Mouse (Mus musculus) heart, postnatal 4 days (tissue): ENCODE data around the gene Pank3. TPM values are rescaled to one million over a fixed set of nuclear protein-coding genes. Genes with fewer than 3 reads are reported as not detected.

Experiments
- DNase-seq: peaks from one replicate; pipeline ENCODE4 v3.0.0; 2021
- total RNA-seq, 2 experiments: library from RNA; stranded (reverse); gene quantifications; 2 replicates each; pipeline ENCODE4 v1.2.3; 2021

The Pank3 gene
- total RNA-seq, result 10 to 100 TPM; 31.6 to 32.5 TPM

- peak; percentile 97 for DNase-seq
Observed at GRCm38 (mm10) chr11:35769188-35769745, at the start of gene Pank3. TSS of gene Pank3 (plus strand) at chr11:35769484.

GRCm38 (mm10) chr11:35723876-35724275, 45.4 kb upstream of the Pank3 start:
- DNase-seq, result no peak

GRCm38 (mm10) chr11:35726341-35726846, 42.9 kb upstream of the Pank3 start:
- no peak for DNase-seq

DNA sequence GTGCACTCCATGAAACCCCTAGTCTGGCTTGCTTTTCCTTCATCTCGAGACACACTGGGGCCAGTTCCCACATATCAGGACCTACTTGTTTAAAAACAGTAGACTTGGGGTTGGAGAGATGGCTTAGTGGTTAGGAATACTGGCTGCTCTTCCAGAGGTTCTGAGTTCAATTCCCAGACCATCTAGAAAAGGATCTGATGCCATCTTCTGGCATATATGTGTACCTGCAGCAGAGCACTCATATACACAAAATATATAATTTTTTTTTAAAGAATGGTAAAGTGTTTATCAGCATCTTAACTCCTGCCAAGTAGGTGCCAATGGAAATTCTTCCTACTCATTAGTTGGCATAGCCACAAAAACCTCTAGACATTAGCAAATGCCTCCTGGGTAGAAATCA, 41.1 kb upstream of the Pank3 start:
- no peak for DNase-seq

DNA sequence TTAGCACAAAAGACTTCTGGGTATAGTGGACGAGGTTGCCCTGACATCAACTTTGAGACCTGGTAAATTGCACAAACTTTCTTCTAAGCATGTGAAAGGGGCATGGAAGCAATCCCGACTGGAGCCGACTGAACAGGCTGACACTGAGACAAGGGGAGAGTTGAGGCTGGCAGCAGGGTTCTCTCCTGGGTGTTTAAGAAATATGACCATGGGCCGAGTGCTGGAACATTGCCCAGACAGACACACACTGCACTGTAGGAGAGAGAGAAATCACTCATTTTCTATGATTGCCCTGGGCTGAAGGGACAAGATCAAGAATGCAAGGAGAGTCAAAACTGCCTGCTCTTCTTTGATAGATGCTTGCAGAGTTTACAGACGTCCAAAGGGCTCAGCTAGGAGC, 40.1 kb upstream of the Pank3 start:
- no peak for DNase-seq

DNA sequence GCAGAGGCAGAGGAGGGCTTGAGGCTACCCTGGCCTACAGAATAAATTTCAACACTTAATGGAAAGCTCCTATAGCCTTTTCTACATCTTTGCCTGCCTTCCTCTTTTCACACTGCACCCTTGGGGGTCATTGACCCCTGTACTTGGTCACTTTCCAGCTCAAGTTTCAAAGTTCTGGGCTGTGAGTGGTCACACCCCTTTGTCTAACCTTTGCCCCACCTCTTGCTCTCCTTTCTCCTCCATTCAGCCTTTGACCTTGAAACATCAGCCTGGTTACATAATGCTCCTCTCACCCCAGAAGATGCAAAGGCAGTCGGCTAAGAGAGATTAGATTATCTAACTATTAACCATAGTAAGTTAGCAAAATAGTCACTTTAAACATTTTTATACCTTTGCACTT, 36.9 kb upstream of the Pank3 start:
- DNase-seq, result no peak

DNA sequence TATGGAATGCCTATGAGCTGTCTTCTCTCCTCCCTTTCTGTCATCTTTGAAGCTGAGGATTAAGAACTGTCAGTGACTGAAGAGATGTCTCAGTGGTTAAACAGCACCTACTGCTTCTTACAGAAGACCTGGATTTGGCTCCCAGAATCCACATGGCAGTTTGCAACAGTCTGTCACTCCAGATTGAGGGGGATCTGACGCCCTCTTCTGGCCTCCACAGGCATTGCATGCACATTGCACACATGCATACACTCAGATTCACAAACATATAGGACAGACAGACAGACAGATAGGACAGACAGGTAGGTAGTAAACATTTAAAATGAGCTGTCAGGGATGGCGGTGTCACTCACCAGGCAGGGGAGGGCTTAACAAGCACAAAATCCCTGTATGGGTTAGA, 32.5 kb upstream of the Pank3 start:
- no peak for DNase-seq

- DNase-seq, result no peak
Observed at GRCm38 (mm10) chr11:35737262-35737661, 32.0 kb upstream of the Pank3 start.

GRCm38 (mm10) chr11:35738102-35738501, 31.2 kb upstream of the Pank3 start:
- DNase-seq, result no peak

- no peak for DNase-seq
Observed at GRCm38 (mm10) chr11:35743586-35743985, 25.7 kb upstream of the Pank3 start.

- DNase-seq, result no peak
Observed at GRCm38 (mm10) chr11:35744571-35744970, 24.7 kb upstream of the Pank3 start.

GRCm38 (mm10) chr11:35750578-35750977, 18.7 kb upstream of the Pank3 start:
- peak; percentile 37 for DNase-seq

DNA sequence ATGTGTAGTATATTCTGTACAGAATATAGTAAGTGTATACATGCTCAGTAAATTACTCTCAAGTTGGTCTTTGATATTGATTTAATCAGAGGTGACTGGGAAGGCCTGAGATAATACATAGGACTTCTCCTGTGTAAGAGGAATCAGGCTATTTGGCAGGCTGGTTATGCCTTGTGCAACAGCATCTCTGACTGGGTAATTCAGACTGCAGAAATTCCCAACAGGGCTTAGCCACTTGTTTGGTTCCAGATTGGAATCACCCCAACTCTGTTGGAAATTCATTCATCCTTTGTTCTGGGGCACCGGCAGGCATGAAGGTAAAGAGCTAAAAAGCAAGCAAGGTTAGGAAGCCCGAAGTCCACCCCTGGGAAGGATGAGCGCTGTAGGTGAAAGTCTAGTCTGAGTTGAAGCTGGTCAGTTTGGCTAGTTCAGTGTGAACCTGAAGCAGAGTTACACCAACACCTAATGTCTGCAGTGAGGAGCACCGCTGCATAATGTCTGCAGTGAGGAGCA, 14.3 kb upstream of the Pank3 start:
- no peak for DNase-seq

DNA sequence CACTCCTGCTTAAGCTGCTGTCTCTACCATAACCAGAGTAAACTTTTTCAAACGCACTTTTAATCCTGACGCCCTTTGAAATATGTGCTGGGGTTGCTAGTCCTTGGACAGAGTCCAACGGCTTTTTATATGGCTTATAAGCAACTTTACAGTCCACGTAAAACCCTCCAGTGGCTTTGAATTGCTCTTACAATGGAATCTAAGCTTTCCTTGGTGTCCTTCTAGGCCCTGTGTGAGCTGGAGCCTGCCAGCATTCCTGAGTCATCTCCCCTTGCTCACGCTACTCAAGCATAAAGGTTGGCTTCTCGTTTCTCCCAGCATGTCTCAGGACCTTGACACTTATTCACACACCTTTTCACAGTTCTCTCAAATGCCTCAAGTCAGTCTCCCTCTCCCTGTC, 13.7 kb upstream of the Pank3 start:
- DNase-seq, result no peak

- DNase-seq, result no peak
Observed at GRCm38 (mm10) chr11:35756411-35757303, 12.6 kb upstream of the Pank3 start.

- no peak for DNase-seq
Observed at GRCm38 (mm10) chr11:35760001-35760626, 9.2 kb upstream of the Pank3 start.

GRCm38 (mm10) chr11:35760627-35761003, 8.7 kb upstream of the Pank3 start:
- DNase-seq, result no peak

GRCm38 (mm10) chr11:35766845-35767244, 2.4 kb upstream of the Pank3 start:
- no peak for DNase-seq

DNA sequence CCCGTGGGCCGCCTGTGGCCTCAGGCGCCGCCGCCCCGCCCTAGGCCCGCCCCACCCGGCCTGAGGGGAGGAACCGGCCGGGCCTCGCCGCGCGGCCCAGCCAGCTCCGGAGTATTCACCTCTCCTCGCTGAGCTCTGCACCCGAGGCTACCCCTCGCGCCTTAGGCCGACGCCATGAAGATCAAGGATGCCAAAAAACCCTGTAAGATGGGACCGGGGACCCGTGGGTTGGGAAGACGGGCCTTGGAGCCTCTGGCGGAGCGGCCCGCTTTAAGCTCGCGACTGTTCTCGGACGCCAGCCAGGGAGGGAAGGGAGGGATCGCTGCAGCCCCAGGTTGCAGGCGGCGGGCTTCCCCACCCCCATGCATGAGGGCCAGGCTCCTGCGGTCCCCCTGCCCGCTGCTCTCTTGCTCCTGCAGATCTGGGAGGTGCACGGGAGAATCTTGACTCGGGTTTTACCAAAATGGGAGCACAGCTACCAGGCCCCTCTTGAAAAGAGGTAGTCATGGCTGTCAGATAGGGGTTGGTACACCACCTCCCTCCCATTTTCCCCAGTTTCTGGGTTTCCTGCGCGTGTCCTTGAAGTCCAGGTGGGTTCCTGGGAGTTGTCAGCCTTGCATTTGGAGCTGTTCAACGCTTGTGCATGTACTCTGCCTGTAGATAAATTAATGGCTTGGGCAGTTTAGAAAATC, 608 bp downstream of the Pank3 start:
- peak; percentile 83 for DNase-seq

DNA sequence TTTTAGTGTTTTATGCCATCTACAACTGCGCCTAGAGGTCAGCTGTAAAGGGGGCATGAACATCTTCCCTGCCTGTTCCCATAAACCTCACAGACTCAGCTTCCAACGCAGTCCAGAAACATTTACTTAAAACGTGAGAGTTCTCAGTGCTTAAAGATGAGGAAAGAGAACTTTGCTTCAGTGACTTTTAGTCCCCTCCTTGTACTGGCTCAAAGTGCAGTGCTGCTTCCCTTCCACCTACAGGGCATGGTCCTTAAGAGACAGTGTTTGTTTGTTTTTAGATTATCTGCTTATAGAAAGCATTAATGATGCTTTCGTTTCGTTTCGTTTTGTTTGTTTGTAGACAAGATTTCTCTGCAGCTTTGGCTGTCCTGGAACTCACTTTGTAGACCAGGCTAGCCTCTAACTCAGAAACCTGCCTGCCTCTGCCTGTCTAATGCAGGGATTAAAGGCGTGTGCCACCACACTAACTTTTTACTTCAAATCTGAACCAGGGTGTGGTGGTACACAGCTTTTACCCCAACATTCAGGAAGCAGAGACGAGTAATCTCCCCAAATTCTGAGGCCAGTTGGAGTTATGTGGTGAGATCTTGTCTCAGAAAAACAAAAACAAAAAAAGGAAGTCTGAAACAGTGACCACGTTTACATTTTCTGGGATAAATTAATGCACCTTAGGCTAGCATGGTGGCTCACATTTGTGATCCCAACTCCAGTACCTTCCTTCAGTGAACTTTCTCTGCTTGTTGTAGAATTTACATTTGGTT, 1.6 kb downstream of the Pank3 start:
- DNase-seq, result no peak

- no peak for DNase-seq
Observed at GRCm38 (mm10) chr11:35775606-35776005, 6.3 kb downstream of the Pank3 start.

DNA sequence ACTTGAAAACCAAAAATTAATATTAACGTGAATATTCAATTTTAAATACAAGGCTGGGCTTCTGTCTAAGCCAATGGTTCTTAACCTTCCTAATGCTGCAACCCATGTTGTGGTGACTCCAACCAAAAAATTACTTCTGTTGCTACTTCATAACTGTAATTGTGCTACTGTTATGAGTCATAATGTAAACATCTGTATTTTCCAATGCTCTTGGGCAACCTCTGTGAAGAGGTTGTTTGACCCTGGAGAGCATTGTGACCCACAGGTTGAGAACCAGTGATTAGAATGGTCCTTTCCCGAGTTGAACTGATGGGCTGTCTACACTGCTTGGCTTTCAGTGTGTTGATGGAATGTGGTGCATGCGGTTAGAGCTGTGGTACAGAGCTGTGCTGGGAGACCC, 7.2 kb downstream of the Pank3 start:
- no peak for DNase-seq
